Mouse (Mus musculus) urinary bladder, postnatal 36 days (tissue): ENCODE results near the gene Irf2bpl.

Experiments used
- DNase-seq, 2 experiments: peaks; one replicate each; pipeline ENCODE4 v3.0.0; 2022; ENCODE audit warnings: low spot score in 2 of 2, mixed read lengths in 1 of 2

Gene Irf2bpl

GRCm38 (mm10) chr12:86885746-86886145, 1.1 kb upstream of the Irf2bpl start:
- DNase-seq, result no peak

GRCm38 (mm10) chr12:86885336-86885735, 738 bp upstream of the Irf2bpl start:
- no peak for DNase-seq

GRCm38 (mm10) chr12:86883280-86884196, 1.1 kb downstream of the Irf2bpl start:
- DNase-seq, result peak in 1 of 2 experiments; percentile 66

GRCm38 (mm10) chr12:86883019-86883279, 1.6 kb downstream of the Irf2bpl start:
- no peak for DNase-seq

- DNase-seq, result peak in 1 of 2 experiments; percentile 78
These were observed 2.1 kb downstream of the Irf2bpl start for GRCm38 (mm10) chr12:86882279-86883018.

- DNase-seq, result no peak
These were observed 2.8 kb downstream of the Irf2bpl start for GRCm38 (mm10) chr12:86881809-86882278.

GRCm38 (mm10) chr12:86880090-86880723, 4.4 kb downstream of the Irf2bpl start:
- DNase-seq, result no peak

- DNase-seq, result no peak
These were observed 5.0 kb downstream of the Irf2bpl start for GRCm38 (mm10) chr12:86879446-86880085.

GRCm38 (mm10) chr12:86878426-86879353, 5.9 kb downstream of the Irf2bpl start:
- no peak for DNase-seq

- DNase-seq, result no peak
These were observed 7.6 kb downstream of the Irf2bpl start for GRCm38 (mm10) chr12:86876981-86877380.

- DNase-seq, result no peak
These were observed 8.5 kb downstream of the Irf2bpl start for GRCm38 (mm10) chr12:86876116-86876515.

GRCm38 (mm10) chr12:86872335-86873040, 12.1 kb downstream of the Irf2bpl start:
- no peak for DNase-seq

- DNase-seq, result no peak
These were observed 12.8 kb downstream of the Irf2bpl start for GRCm38 (mm10) chr12:86871666-86872334.

- DNase-seq, result no peak
These were observed 13.6 kb downstream of the Irf2bpl start for GRCm38 (mm10) chr12:86870996-86871395.

GRCm38 (mm10) chr12:86869761-86870160, 14.8 kb downstream of the Irf2bpl start:
- no peak for DNase-seq

- peak in 1 of 2 experiments; percentile 76 for DNase-seq
These were observed 17.1 kb downstream of the Irf2bpl start for GRCm38 (mm10) chr12:86867271-86868223.

GRCm38 (mm10) chr12:86864316-86865020, 20.1 kb downstream of the Irf2bpl start:
- DNase-seq, result no peak
